Mouse (Mus musculus) c-Kit-positive CD71-positive TER-119-negative erythroid progenitor cells, embryonic 14.5 days (primary cell): ENCODE data around the gene Anapc11.

Experiments used
- DNase-seq: peaks from one replicate; pipeline ENCODE4 v3.0.0-alpha.2; 2013; ENCODE audit warnings: low read depth

The Anapc11 gene

DNA sequence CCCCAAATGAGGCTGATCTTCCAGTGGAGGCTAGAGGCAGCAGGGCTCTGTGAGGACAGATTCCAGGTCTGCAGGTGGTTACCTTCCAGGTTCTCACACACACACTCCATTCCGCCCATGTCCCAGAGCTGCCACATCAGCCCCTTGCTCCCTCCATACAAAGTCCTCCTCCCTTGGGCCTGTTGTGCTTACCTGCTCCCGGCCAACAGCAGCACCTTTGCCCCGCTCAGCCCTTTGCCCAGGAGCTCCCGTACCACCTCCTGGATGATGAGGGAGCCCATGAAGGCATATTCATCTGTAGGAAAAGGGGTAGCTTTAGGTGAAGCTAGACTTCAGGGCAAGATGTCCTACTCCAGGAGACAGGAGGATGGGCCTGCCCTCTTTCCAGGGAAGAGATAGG, 59.1 kb downstream of the Anapc11 start:
- DNase-seq = no peak
